Mouse (Mus musculus): Measurements from ENCODE around the gene Ipp.

The Ipp gene

GRCm38 (mm10) chr4:116558151-116558882 is 51.0 kb downstream of the Ipp start:
- DNase-seq: no peak
